Mouse (Mus musculus): ENCODE measurements around the gene Hnf1b. TPM values are rescaled to one million over a fixed set of nuclear protein-coding genes. Genes with fewer than 3 reads are reported as not detected.

Hnf1b gene
- polyA plus RNA-seq, 1 experiment: 15.2 TPM

- 58% methylated on average over 10 of the region's 10 CpGs for WGBS
- no peaks in the 10 kb centered on the region for H3K4me1 ChIP-seq (ENCODE audit: control insufficient read depth, insufficient read depth, low read length)
- DNase-seq: no peak
These were observed 29.9 kb upstream of the Hnf1b start for GRCm38 (mm10) chr11:83819806-83820483.

GRCm38 (mm10) chr11:83826142-83826541 lies 23.7 kb upstream of the Hnf1b start:
- Histone ChIP-seq H3K4me3 (replicated peaks; ENCODE audit: extremely low read depth, low read depth, low read length) (no peak overlapping the region), H3K4me1 (ENCODE audit: control insufficient read depth, insufficient read depth, low read length) (no peaks in the 10 kb centered on the region)
- no peak for TF ChIP-seq CTCF (IDR thresholded peaks at IDR 0.05; ENCODE audit: insufficient read depth, low read length)
- TF ChIP-seq POLR2A (IDR thresholded peaks at IDR 0.05; ENCODE audit: borderline replicate concordance, extremely low read depth, low read depth, low read length): no peak
- 92% methylated on average over 3 of the region's 3 CpGs for WGBS
- DNase-seq: no peak

More at GRCm38 (mm10) chr11:83819806-83820483, 29.9 kb upstream of the Hnf1b start:
- no peak overlapping the region for H3K4me3 ChIP-seq (replicated peaks; ENCODE audit: extremely low read depth, low read depth, low read length)
- TF ChIP-seq POLR2A (IDR thresholded peaks at IDR 0.05; ENCODE audit: borderline replicate concordance, extremely low read depth, low read depth, low read length) (no peak), CTCF (IDR thresholded peaks at IDR 0.05; ENCODE audit: insufficient read depth, low read length) (no peak)

GRCm38 (mm10) chr11:83828553-83829142 lies 21.2 kb upstream of the Hnf1b start:
- Histone ChIP-seq H3K4me3 (replicated peaks; ENCODE audit: extremely low read depth, low read depth, low read length) (no peak overlapping the region), H3K4me1 (ENCODE audit: control insufficient read depth, insufficient read depth, low read length) (no peaks in the 10 kb centered on the region)
- TF ChIP-seq POLR2A (IDR thresholded peaks at IDR 0.05; ENCODE audit: borderline replicate concordance, extremely low read depth, low read depth, low read length): no peak
- DNase-seq: no peak
- WGBS: 64% methylated on average over 8 of the region's 8 CpGs

- DNase-seq: peak; percentile 34
- 53% methylated on average over 8 of the region's 8 CpGs for WGBS
- no peaks in the 10 kb centered on the region for H3K4me1 ChIP-seq (ENCODE audit: control insufficient read depth, insufficient read depth, low read length)
- TF ChIP-seq POLR2A (IDR thresholded peaks at IDR 0.05; ENCODE audit: borderline replicate concordance, extremely low read depth, low read depth, low read length) (no peak), CTCF (IDR thresholded peaks at IDR 0.05; ENCODE audit: insufficient read depth, low read length) (peak; percentile 63)
- no peak overlapping the region for H3K4me3 ChIP-seq (replicated peaks; ENCODE audit: extremely low read depth, low read depth, low read length)
These were observed 17.5 kb upstream of the Hnf1b start for GRCm38 (mm10) chr11:83832389-83832788.

GRCm38 (mm10) chr11:83833517-83833916 lies 16.3 kb upstream of the Hnf1b start:
- no peak for DNase-seq
- WGBS: 72% methylated on average over 4 of the region's 6 CpGs
- TF ChIP-seq CTCF (IDR thresholded peaks at IDR 0.05; ENCODE audit: insufficient read depth, low read length) (no peak), POLR2A (IDR thresholded peaks at IDR 0.05; ENCODE audit: borderline replicate concordance, extremely low read depth, low read depth, low read length) (no peak)

GRCm38 (mm10) chr11:83833959-83834496 lies 15.8 kb upstream of the Hnf1b start:
- Histone ChIP-seq H3K4me3 (replicated peaks; ENCODE audit: extremely low read depth, low read depth, low read length) (no peak overlapping the region), H3K4me1 (ENCODE audit: control insufficient read depth, insufficient read depth, low read length) (no peaks in the 10 kb centered on the region)
- no peak for DNase-seq
- 40% methylated on average over 14 of the region's 14 CpGs for WGBS
- TF ChIP-seq CTCF (IDR thresholded peaks at IDR 0.05; ENCODE audit: insufficient read depth, low read length) (no peak), POLR2A (IDR thresholded peaks at IDR 0.05; ENCODE audit: borderline replicate concordance, extremely low read depth, low read depth, low read length) (no peak)

More at GRCm38 (mm10) chr11:83833517-83833916, 16.3 kb upstream of the Hnf1b start:
- H3K4me3 ChIP-seq (replicated peaks; ENCODE audit: extremely low read depth, low read depth, low read length): no peak overlapping the region
- no peaks in the 10 kb centered on the region for H3K4me1 ChIP-seq (ENCODE audit: control insufficient read depth, insufficient read depth, low read length)

- H3K4me3 ChIP-seq (replicated peaks; ENCODE audit: extremely low read depth, low read depth, low read length): no peak overlapping the region
- 59% methylated on average over 6 of the region's 6 CpGs for WGBS
- DNase-seq: no peak
- no peak for TF ChIP-seq POLR2A (IDR thresholded peaks at IDR 0.05; ENCODE audit: borderline replicate concordance, extremely low read depth, low read depth, low read length)
- no peak for TF ChIP-seq CTCF (IDR thresholded peaks at IDR 0.05; ENCODE audit: insufficient read depth, low read length)
- H3K4me1 ChIP-seq (ENCODE audit: control insufficient read depth, insufficient read depth, low read length): no peaks in the 10 kb centered on the region
These were observed 10.4 kb upstream of the Hnf1b start for GRCm38 (mm10) chr11:83839451-83839850.

- 68% methylated on average over 6 of the region's 6 CpGs for WGBS
- no peaks in the 10 kb centered on the region for H3K4me1 ChIP-seq (ENCODE audit: control insufficient read depth, insufficient read depth, low read length)
- no peak overlapping the region for H3K4me3 ChIP-seq (replicated peaks; ENCODE audit: extremely low read depth, low read depth, low read length)
- no peak for TF ChIP-seq CTCF (IDR thresholded peaks at IDR 0.05; ENCODE audit: insufficient read depth, low read length)
- TF ChIP-seq POLR2A (IDR thresholded peaks at IDR 0.05; ENCODE audit: borderline replicate concordance, extremely low read depth, low read depth, low read length): no peak
- no peak for DNase-seq
These were observed 6.3 kb upstream of the Hnf1b start for GRCm38 (mm10) chr11:83843534-83843933.

GRCm38 (mm10) chr11:83850586-83851272 lies 866 bp downstream of the Hnf1b start:
- DNase-seq: peak; percentile 64
- Histone ChIP-seq H3K4me3 (replicated peaks; ENCODE audit: extremely low read depth, low read depth, low read length) (peak overlapping the region; percentile 68), H3K4me1 (ENCODE audit: control insufficient read depth, insufficient read depth, low read length) (no peaks in the 10 kb centered on the region)
- WGBS: 5% methylated on average over 24 of the region's 24 CpGs
- TF ChIP-seq POLR2A (IDR thresholded peaks at IDR 0.05; ENCODE audit: borderline replicate concordance, extremely low read depth, low read depth, low read length): no peak
- no peak for TF ChIP-seq CTCF (IDR thresholded peaks at IDR 0.05; ENCODE audit: insufficient read depth, low read length)

Data from lung, adult 2 months (tissue).